Mouse (Mus musculus): ENCODE results near the gene Loxl1.

- no peak for TF ChIP-seq CTCF (IDR thresholded peaks at IDR 0.05)
- no peak for TF ChIP-seq POLR2A (IDR thresholded peaks at IDR 0.05; ENCODE audit: insufficient read depth, low read depth, low read length)
- no peak for TF ChIP-seq EP300 (IDR thresholded peaks at IDR 0.05; ENCODE audit: insufficient read depth, low read depth, low read length)
Observed at GRCm38 (mm10) chr9:58246083-58246591, 66.8 kb downstream of the Loxl1 start.

Measured in heart, adult 2 months (tissue).